Mouse (Mus musculus): ENCODE measurements around the gene Kif27. TPM values are rescaled to one million over a fixed set of nuclear protein-coding genes. Genes with fewer than 3 reads are reported as not detected.
"Not testable (repeated sequence)": the region's sequence is repeated elsewhere in the genome, so short reads cannot be mapped to it uniquely, and the experiment has no call there.

The Kif27 gene
- 0.72 and 1.5 TPM in 2 replicates for polyA plus RNA-seq (2016; fragmentation: Nextera tagmentation; extraction: Ambion mirVana)

DNA sequence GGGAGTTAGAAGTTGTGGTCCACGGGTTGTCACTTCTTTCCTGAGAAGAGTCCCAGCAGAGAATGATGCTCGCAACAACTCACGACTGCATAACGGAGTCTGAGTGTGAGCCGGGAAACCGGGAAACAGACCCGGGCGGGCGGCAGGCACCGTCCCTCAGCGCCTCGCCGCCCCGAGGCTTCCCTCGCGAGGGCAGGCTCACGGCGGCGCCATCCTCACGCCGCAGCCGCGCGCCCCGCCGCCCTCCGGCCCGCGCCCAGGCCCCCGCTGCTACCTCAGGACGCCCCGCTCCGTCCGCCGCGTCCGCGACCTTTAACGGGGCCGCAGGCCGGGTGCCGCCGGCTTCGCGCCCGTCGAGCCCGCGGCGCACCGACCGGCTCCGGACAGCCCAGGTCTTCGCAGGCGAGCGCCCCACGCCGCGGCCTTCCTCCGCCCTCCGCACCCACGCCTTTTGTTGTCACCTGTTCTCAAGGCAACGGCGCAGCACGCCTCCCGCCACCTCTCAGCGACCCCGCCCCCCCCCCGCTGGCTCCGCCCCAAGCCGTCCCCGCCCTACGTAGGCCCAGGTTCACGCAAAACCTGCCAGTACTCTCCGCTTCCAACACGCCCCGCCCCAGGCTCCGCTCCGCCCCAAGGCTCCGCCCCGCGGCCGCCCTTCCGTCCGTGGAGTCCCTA, at the start of gene Kif27:
Kif27 (minus strand) TSS at position 494 of the 675 bp plus-strand sequence.
- peak within 1 kb of the TSS; percentile 79 for H3K27ac ChIP-seq
- DNase-seq (ENCODE audit: low spot score) = peak; percentile 89
- no peaks in the 10 kb centered on the region for H3K9me3 ChIP-seq
- H3K4me1 ChIP-seq (replicated peaks) = peaks cover 11% of the 10 kb centered on the region; the same call in 1 of the 2 replicates
- H3K36me3 ChIP-seq = no peaks in the 10 kb centered on the region
- peak within 1 kb of the TSS; percentile 74 for H3K4me3 ChIP-seq
- WGBS = under 1% methylated on average over 85 of the region's 85 CpGs
- H3K27me3 ChIP-seq (ENCODE audit: insufficient read depth, poor library complexity, severe bottlenecking) = peaks cover 16% of the 10 kb centered on the region; the same call in 1 of the 2 replicates

GRCm38 (mm10) chr13:58403243-58403642, 44.3 kb upstream of the Kif27 start, which contains the start of gene Hnrnpk:
Gene Hnrnpk (minus strand): TSS chr13:58403343.
- not testable (repeated sequence) for H3K9me3 ChIP-seq; DNase-seq (ENCODE audit: low spot score); H3K27me3 ChIP-seq (ENCODE audit: insufficient read depth, poor library complexity, severe bottlenecking)
- peak within 1 kb of the TSS; percentile 100 for H3K27ac ChIP-seq
- peaks cover 15% of the 10 kb centered on the region; the same call in 1 of the 2 replicates for H3K4me1 ChIP-seq (replicated peaks)
- H3K36me3 ChIP-seq = peaks cover 31% of the 10 kb centered on the region
- H3K4me3 ChIP-seq = peak within 1 kb of the TSS; percentile 98
- WGBS = 9% methylated on average over 17 of the region's 17 CpGs

DNA sequence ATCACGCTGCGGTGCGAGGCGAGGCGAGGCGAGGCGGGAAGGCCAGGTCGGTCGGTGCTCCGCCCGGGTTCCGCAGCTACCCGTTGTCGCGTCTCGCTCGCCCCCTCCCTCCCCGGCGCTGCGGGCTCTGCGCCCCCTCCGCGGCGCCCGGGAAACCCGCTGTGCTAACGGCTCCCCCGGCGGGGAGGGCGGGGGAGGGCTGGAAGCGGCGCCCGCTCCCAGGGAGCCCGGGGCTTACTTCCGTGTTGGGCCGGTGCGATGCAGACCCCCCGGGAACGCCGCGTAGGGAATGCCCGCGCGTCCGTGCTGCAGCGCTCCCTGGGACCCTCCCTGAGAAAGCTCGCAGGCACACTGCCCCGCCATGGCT, 43.8 kb upstream of the Kif27 start:
- DNase-seq (ENCODE audit: low spot score) = no peak
- H3K36me3 ChIP-seq = peaks cover 37% of the 10 kb centered on the region
- WGBS = under 1% methylated on average over 48 of the region's 48 CpGs
- H3K27me3 ChIP-seq (ENCODE audit: insufficient read depth, poor library complexity, severe bottlenecking) = no peaks in the 10 kb centered on the region
- H3K4me3 ChIP-seq = peak overlapping the region; percentile 98
- no peaks in the 10 kb centered on the region for H3K9me3 ChIP-seq
- peaks cover 15% of the 10 kb centered on the region; the same call in 1 of the 2 replicates for H3K4me1 ChIP-seq (replicated peaks)
- peak overlapping the region; percentile 100 for H3K27ac ChIP-seq

- no peaks in the 10 kb centered on the region for H3K27me3 ChIP-seq (ENCODE audit: insufficient read depth, poor library complexity, severe bottlenecking)
- peak; percentile 98 for DNase-seq (ENCODE audit: low spot score)
- H3K36me3 ChIP-seq = peaks cover 37% of the 10 kb centered on the region
- H3K9me3 ChIP-seq = no peaks in the 10 kb centered on the region
- H3K4me3 ChIP-seq = peak within 1 kb of the TSS; percentile 98
- under 1% methylated on average over 91 of the region's 91 CpGs for WGBS
- H3K4me1 ChIP-seq (replicated peaks) = peaks cover 15% of the 10 kb centered on the region; the same call in 1 of the 2 replicates
- peak within 1 kb of the TSS; percentile 100 for H3K27ac ChIP-seq
Observed at GRCm38 (mm10) chr13:58402003-58402743, 43.3 kb upstream of the Kif27 start, which contains the start of gene Rmi1. Gene Rmi1 (plus strand): TSS chr13:58402248.

DNA sequence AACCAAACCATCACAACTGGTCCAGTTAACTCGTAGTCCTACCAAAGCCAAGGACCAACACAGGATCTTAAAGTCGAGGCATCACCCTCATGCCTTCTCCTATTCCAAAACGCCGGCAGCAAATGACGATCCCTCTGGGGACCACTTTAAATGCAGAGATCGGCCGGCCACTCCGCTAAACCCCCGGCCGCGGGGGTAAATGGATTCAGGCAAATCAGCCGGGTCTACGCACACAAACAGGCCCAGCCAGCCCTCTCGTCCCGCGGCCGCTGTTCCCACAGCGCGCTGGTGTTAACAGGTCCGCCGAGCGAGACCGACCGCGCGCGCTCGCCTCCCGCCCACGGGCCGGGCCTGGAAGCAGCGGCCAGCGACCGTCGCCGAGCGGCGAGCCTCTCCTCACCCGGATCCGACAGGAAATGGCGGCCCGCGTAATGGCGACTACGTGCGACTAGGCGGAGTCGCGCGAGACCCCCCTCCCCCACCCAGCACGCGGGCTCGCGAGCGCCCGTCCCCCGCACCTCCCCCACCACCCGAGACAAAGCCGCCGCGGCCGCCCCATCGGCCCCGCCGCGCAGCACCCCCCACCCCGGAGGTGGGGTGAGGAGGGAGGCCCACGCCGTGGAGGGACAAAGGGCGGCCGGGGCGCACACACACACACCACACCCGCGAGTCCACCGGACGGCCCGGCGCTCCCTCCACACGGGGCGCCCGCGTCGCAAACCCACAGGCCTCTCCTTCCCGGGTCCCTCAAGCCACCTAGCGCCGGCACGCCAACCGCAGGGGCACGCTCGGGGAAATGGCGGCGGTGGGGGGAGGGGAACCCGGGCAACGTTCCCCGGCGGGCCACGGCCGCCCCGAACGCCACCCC, 42.4 kb upstream of the Kif27 start:
- no peaks in the 10 kb centered on the region for H3K27me3 ChIP-seq (ENCODE audit: insufficient read depth, poor library complexity, severe bottlenecking)
- H3K4me3 ChIP-seq = peak overlapping the region; percentile 98
- H3K36me3 ChIP-seq = peaks cover 38% of the 10 kb centered on the region
- WGBS = under 1% methylated on average over 98 of the region's 100 CpGs
- peaks cover 15% of the 10 kb centered on the region; the same call in 1 of the 2 replicates for H3K4me1 ChIP-seq (replicated peaks)
- no peaks in the 10 kb centered on the region for H3K9me3 ChIP-seq
- peak overlapping the region; percentile 100 for H3K27ac ChIP-seq
- peak; percentile 81 for DNase-seq (ENCODE audit: low spot score)

DNA sequence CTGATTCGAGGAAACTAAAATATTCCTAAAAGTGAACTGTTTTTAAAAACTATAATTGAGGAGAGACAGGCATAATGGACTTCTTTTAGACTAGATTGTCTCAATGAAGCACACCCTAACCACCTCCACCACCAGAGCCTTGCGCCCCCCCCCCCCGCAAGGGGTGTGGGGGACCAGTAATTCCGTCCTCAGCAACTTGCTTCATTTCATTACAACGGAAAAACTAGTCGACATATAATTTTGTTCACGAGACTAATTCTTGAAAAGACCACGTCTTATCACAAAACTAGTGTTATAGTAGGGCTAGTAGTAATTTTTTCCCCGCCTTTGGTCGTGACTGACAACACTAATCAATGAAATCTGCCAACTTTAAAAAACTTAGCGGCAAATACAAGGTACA, 41.7 kb upstream of the Kif27 start:
- Histone ChIP-seq H3K4me3 (peak overlapping the region; percentile 98), H3K27me3 (ENCODE audit: insufficient read depth, poor library complexity, severe bottlenecking) (no peaks in the 10 kb centered on the region), H3K4me1 (replicated peaks) (peaks cover 15% of the 10 kb centered on the region; the same call in 1 of the 2 replicates), H3K27ac (peak overlapping the region; percentile 100), H3K9me3 (no peaks in the 10 kb centered on the region), H3K36me3 (peaks cover 44% of the 10 kb centered on the region)
- 1% methylated on average over 11 of the region's 11 CpGs for WGBS
- DNase-seq (ENCODE audit: low spot score) = no peak

DNA sequence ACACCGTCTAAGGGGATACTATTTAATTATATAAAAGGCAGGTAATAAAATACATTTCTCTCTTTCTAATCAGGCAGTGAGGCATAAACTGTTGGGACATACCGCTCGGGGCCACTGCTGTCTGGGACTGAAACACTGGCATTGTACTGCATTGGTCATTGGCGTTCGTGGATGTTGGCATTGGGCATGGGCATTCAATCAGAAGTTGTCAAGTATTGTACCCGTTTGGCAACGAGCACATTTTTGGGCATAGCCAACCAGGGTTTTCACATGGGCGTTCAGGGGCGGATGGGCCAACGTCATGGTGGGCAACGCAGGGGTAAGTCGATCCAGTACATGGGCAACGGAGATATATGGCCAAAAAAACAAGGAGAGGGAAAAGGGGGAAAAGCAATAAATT, 38.7 kb upstream of the Kif27 start:
- 93% methylated on average over 13 of the region's 13 CpGs for WGBS
- no peaks in the 10 kb centered on the region for H3K9me3 ChIP-seq
- no peak overlapping the region for H3K4me3 ChIP-seq
- peaks cover 73% of the 10 kb centered on the region for H3K36me3 ChIP-seq
- DNase-seq (ENCODE audit: low spot score) = no peak
- no peak overlapping the region for H3K27ac ChIP-seq
- peaks cover 8% of the 10 kb centered on the region; the same call in 1 of the 2 replicates for H3K4me1 ChIP-seq (replicated peaks)
- H3K27me3 ChIP-seq (ENCODE audit: insufficient read depth, poor library complexity, severe bottlenecking) = no peaks in the 10 kb centered on the region

DNA sequence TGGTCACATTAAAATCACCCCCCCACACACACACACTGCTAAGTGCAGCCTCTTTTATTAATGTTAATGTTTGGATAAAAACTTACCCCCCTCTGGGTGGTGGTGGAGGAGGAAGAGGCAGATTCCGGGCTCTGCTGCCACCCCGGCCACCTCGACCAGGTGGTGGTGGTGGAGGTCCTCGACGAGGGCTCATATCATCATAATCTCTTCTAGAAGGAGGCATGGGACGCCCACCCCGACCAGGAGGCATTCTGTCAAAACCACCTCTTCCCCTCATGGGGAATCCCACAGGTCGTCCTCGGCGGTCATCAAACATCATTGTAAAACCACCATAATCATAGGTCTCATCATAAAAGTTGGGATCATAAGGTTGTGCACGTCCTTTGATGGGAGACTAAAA, 35.5 kb upstream of the Kif27 start:
- H3K27ac ChIP-seq; H3K4me1 ChIP-seq (replicated peaks); H3K4me3 ChIP-seq; H3K27me3 ChIP-seq (ENCODE audit: insufficient read depth, poor library complexity, severe bottlenecking); DNase-seq (ENCODE audit: low spot score); H3K9me3 ChIP-seq: not testable (repeated sequence)
- H3K36me3 ChIP-seq = peaks cover 97% of the 10 kb centered on the region
- 91% methylated on average over 11 of the region's 11 CpGs for WGBS

- WGBS = 86% methylated on average over 2 of the region's 2 CpGs
- Histone ChIP-seq H3K27me3 (ENCODE audit: insufficient read depth, poor library complexity, severe bottlenecking) (no peaks in the 10 kb centered on the region), H3K27ac (no peak overlapping the region), H3K36me3 (peaks cover 47% of the 10 kb centered on the region), H3K4me1 (replicated peaks) (peaks cover 12% of the 10 kb centered on the region; the same call in 1 of the 2 replicates), H3K9me3 (no peaks in the 10 kb centered on the region), H3K4me3 (no peak overlapping the region)
- DNase-seq (ENCODE audit: low spot score) = no peak
Observed at GRCm38 (mm10) chr13:58389324-58389951, 30.5 kb upstream of the Kif27 start.

DNA sequence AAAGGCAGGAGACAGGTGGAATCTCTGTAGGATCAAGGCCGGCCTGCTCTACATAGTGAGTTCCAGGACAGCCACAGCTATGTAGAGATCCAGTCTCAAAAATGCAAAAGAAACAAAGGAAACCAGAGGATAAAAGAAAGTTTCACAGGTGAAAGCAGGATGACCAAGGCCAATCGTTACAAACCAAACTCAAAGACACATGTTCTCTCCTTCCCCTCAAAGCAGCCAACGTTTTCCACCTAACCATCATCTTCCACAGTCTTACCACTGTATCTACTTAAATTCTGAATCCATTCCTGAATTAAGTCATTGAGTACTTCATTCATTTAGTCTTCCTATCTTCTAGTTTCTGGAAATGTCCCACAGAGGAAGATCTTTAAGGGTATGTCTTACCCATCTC, 29.5 kb upstream of the Kif27 start:
- WGBS = 60% methylated on average over 3 of the region's 3 CpGs
- no peak overlapping the region for H3K27ac ChIP-seq
- DNase-seq (ENCODE audit: low spot score) = no peak

DNA sequence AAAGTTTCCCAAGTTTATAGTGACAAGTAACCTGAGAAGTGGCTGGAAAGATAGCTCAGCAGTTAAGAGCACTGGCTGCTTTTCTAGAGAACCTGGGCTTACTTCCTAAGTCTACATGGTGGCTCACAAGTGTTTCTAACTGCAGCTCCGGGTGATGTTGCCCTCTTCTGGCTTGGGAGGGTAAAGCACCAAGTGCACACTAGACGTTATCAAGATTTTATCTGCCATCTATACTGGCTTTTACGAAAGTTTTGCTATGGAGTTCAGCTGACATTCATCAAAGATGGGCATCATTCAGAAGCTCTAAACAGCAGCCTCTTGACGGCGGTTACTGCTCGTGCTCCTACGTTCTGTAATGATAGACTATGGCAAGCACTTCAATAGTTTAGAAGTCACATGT, 29.0 kb upstream of the Kif27 start:
- no peaks in the 10 kb centered on the region for H3K9me3 ChIP-seq
- DNase-seq (ENCODE audit: low spot score) = peak; percentile 75
- no peak overlapping the region for H3K27ac ChIP-seq
- H3K4me3 ChIP-seq = no peak overlapping the region
- 23% methylated on average over 7 of the region's 7 CpGs for WGBS
- peaks cover 18% of the 10 kb centered on the region; the same call in 1 of the 2 replicates for H3K4me1 ChIP-seq (replicated peaks)
- H3K36me3 ChIP-seq = peaks cover 35% of the 10 kb centered on the region
- no peaks in the 10 kb centered on the region for H3K27me3 ChIP-seq (ENCODE audit: insufficient read depth, poor library complexity, severe bottlenecking)

More for the DNA sequence above, 29.5 kb upstream of the Kif27 start:
- Histone ChIP-seq H3K4me1 (replicated peaks) (peaks cover 18% of the 10 kb centered on the region; the same call in 1 of the 2 replicates), H3K9me3 (no peaks in the 10 kb centered on the region), H3K4me3 (no peak overlapping the region), H3K36me3 (peaks cover 37% of the 10 kb centered on the region), H3K27me3 (ENCODE audit: insufficient read depth, poor library complexity, severe bottlenecking) (no peaks in the 10 kb centered on the region)

DNA sequence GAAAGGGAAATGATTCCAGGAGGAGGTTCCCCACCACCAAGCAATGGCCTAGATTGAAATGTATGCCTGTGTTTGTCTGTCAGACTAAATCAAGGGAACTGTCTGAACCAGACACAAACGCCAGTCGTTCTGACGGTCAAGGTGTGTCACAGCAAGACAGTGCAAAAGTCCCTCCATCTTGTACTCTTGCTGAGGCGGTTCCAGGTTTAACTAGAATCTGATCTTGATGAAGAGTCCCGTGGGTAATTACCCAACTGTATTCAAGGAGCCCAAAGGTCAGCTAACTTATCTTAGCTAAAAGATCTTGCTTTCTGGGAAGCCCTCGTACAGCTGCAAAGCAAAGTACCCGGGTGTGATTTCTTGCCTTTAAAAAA, 26.6 kb upstream of the Kif27 start:
- DNase-seq (ENCODE audit: low spot score) = no peak
- H3K9me3 ChIP-seq = peaks cover 19% of the 10 kb centered on the region
- peak overlapping the region; percentile 71 for H3K4me3 ChIP-seq
- H3K27me3 ChIP-seq (ENCODE audit: insufficient read depth, poor library complexity, severe bottlenecking) = no peaks in the 10 kb centered on the region
- WGBS = 86% methylated on average over 7 of the region's 7 CpGs
- peak overlapping the region; percentile 90; the same call in 1 of the 2 replicates for H3K27ac ChIP-seq
- H3K4me1 ChIP-seq (replicated peaks) = peaks cover 18% of the 10 kb centered on the region; the same call in 1 of the 2 replicates
- H3K36me3 ChIP-seq = peaks cover 38% of the 10 kb centered on the region

Measured in hindbrain, embryonic 10.5 days (tissue).